Mouse (Mus musculus) macrophage (primary cell): Measurements from ENCODE around the gene Arl1. TPM values are rescaled to one million over a fixed set of nuclear protein-coding genes. Genes with fewer than 3 reads are reported as not detected.
"Not testable (repeated sequence)": the region's sequence is repeated elsewhere in the genome, so short reads cannot be mapped to it uniquely, and the experiment has no call there.

Experiments used
- H3K27ac ChIP-seq: fragments of 350-480 bp; formaldehyde crosslinking; 2 replicates; pipeline ENCODE4 v1.9.0; 2021
- H3K36me3 ChIP-seq: fragments of 350-480 bp; formaldehyde crosslinking; 2 replicates; pipeline ENCODE4 v1.9.0; 2021; ENCODE audit errors: inconsistent target
- H3K4me3 ChIP-seq: fragments of 350-480 bp; formaldehyde crosslinking; 2 replicates; pipeline ENCODE4 v1.9.0; 2021; ENCODE audit errors: inconsistent target
- H3K79me2 ChIP-seq: fragments of 350-480 bp; formaldehyde crosslinking; 2 replicates; pipeline ENCODE4 v1.9.0; 2021; ENCODE audit errors: inconsistent target
- whole genome bisulfite sequencing: methylation state at CpG from one replicate; pipeline ENCODE4 v1.1.7; 2026; ENCODE audit warnings: inconsistent platforms; ENCODE audit not compliant: missing documents; 5-methylcytosine and 5-hydroxymethylcytosine counted together
- polyA plus RNA-seq: library from polyadenylated mRNA; stranded (reverse); fragments of 250-400 nt; gene quantifications from 3 replicates; pipeline ENCODE4 v1.2.4, GENCODE M21; 2018; ENCODE audit warnings: inconsistent platforms

Gene Arl1
- polyA plus RNA-seq, 1 experiment from 2014 or later, result 119 TPM

DNA sequence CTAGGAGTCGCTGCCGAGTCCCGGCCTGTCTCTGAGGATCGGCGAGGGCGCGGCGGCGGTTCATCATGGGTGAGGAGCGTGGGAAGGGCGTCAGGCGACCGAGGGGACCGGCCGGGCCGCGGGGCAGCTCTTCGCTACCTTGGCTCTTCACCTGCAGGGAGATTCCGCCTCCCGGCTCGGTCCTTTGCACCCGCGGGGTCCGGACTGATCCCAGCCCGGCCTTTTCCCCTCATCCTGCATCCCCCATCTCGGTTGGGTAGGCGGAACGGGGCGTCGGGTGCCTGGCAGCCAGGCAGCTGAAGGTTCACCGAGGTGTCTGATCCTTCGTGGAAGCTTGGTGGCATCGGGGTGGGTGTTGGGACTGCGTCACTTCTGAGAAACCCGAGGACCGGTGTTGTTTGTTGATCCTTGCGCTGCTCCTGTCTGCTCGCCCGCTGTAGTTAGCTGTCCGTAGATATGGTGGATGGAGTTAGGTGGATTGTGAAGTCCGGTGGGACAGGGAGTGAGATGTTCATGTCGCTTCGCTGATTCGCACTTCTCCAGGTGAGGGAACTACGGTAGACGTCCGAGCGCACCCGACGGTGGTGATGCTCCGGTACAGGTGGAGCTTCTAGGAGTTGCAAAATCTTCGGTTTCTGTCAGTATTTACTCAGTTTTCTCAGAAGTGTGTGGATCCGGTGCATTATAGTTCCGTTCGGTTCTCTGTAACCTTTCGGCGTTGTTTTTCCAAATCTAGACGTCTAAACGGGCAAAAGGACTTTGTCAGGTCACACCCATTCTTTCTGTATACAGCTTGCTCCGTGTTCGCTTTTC lies 1.0 kb downstream of the Arl1 start:
- WGBS, result 1% methylated on average over 61 of the region's 61 CpGs
- peaks cover 49% of the 10 kb centered on the region for H3K79me2 ChIP-seq
- peak overlapping the region; percentile 28 for H3K27ac ChIP-seq
- peaks cover 9% of the 10 kb centered on the region; the same call in 1 of the 2 replicates for H3K36me3 ChIP-seq
- H3K4me3 ChIP-seq, result peak overlapping the region; percentile 97

DNA sequence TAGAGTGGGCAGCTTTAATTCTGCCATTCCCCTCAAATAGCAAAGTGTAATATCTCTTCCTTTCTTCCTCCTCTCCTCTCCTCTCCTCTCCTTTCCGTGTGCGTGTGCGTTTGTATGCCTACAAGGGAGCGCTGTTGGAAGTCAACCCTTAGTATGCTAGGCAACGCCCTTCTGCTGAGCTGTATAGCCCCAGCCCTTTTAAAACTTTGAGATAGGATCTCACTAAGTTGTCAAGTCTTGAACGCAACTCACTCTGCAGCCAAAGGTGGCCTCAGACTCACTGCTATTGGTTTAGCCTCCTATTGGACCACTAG lies 1.6 kb downstream of the Arl1 start:
- Histone ChIP-seq H3K79me2 (peaks cover 49% of the 10 kb centered on the region), H3K27ac (0 out of 2 replicates have a peak overlapping the region, but pooled peaks have one; percentile 28), H3K36me3 (peaks cover 15% of the 10 kb centered on the region), H3K4me3 (peak overlapping the region; percentile 97)
- WGBS, result 16% methylated on average over 6 of the region's 6 CpGs

DNA sequence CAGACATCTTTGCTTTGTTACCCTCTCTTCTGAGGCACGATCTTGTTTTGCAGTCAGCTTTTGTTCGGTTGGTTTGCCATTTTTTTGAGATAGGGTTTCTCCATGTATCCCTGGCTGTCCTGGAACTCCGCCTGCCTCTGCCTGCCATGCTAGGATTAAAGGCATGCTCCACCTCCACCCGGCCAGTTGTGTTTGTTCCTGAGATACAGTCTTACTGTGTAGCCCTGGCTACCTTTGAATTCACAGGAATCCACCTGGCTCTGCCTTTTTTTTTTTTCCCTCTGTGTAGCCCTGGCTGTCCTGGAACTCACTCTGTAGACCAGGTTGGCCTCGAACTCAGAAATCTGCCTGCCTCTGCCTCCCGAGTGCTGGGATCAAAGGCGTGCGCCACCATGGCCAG lies 8.4 kb downstream of the Arl1 start:
- H3K36me3 ChIP-seq, result peaks cover 41% of the 10 kb centered on the region
- H3K4me3 ChIP-seq, result not testable (repeated sequence)
- 94% methylated on average over 8 of the region's 8 CpGs for WGBS

DNA sequence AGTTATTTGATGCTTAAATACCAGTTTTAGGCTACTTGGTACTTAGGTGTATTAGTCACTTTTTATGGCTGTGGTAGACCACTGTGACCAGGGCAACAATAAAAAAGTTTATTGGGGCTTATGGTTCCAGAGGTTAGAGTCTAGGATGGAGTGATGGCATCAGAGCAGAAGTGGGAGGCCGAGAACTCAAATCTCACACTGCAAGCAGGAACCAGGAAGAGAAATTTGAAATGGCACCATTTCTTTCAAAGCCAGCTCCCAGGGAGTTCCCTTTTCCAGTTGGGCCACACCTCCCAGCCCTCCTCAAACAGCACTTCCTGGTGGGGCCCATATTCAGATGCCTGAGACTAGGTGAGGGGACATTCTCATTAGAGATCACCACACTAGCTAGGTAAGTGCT lies 9.2 kb downstream of the Arl1 start:
- Histone ChIP-seq H3K27ac (no peak overlapping the region), H3K79me2 (peaks cover 15% of the 10 kb centered on the region), H3K4me3 (no peak overlapping the region), H3K36me3 (peaks cover 45% of the 10 kb centered on the region)
- WGBS, result 100% methylated on average over 1 of the region's 1 CpGs

More for the DNA sequence above, 8.4 kb downstream of the Arl1 start:
- peaks cover 22% of the 10 kb centered on the region for H3K79me2 ChIP-seq
- not testable (repeated sequence) for H3K27ac ChIP-seq

DNA sequence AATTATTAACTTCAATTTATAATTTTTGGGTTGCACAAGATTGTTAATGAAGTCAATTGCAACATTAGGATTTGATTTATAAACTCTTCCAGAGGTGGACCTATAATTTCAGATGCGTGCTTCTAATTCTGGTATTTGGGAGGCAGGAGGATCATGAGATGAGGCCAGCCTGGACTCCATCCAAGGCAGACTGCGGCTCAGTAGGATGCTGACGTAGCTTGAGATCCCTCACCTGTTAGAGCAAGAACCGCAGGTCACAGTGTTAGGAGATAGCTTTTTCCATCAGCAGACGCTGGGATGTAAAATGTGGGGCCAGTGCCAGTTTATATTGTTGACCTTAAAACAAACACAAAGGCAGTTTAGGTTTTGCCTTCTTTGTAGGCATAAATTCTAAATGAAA lies 10.1 kb downstream of the Arl1 start:
- H3K27ac ChIP-seq, result no peak overlapping the region
- H3K36me3 ChIP-seq, result peaks cover 49% of the 10 kb centered on the region
- 98% methylated on average over 5 of the region's 5 CpGs for WGBS
- peaks cover 5% of the 10 kb centered on the region; the same call in 1 of the 2 replicates for H3K79me2 ChIP-seq
- no peak overlapping the region for H3K4me3 ChIP-seq

DNA sequence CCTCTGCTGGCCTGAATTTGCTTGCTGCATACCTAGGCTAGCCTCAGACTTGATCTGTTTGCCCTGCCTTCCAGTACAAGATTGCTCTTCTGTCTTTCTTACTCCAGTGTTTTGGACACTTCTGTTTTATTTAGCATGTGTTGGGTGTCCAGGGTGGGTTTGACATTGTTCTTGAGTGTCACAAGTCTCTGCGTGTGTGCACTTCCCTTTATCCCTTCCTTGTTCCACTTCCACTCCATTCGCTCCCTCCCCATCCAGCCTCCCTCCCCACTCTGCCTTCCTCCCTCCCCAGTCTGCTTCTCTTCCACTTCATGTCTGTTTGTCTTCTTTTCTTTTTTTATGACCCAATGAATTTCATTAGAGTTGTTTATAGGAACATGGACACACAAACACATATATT lies 10.8 kb downstream of the Arl1 start:
- WGBS, result 43% methylated on average over 2 of the region's 2 CpGs

DNA sequence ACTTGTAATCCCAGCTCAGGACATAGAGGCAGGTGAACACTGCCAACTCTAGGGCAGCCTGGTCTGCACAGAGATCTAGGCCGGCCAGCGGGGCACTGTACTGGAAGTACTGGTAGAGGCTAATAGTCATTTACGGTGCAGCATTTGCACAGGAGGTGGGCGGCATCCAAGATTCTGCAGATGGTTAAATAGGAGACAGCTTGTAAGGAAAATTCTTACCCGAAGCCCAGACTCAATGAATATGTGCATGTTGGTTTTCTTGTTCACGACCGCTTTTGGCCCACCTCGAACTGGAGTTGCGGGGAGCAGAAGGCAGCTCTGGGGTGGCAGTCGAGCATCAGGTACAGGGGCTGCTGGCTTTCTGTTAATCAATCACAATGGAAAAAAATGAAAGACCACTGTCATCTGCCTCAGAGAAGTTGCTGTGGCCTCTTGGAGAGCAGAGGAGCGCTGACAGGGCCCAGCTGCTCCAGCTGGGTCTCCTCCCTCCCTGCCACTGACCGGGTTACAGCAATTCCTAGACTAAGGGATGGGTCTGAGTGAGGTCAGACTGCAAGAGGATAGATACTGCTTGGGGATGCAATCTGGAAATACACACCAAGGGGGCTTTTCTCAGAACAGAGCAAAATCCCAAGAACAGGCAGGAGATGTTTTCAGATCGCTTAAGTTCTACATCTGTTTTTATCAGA lies 31.0 kb downstream of the Arl1 start:
- Histone ChIP-seq H3K79me2 (no peaks in the 10 kb centered on the region), H3K36me3 (peaks cover 44% of the 10 kb centered on the region; the same call in 1 of the 2 replicates), H3K27ac (no peak overlapping the region), H3K4me3 (no peak overlapping the region)
- 96% methylated on average over 13 of the region's 13 CpGs for WGBS

More for the DNA sequence above, 10.8 kb downstream of the Arl1 start:
- Histone ChIP-seq H3K4me3 (no peak overlapping the region), H3K27ac (no peak overlapping the region), H3K79me2 (no peaks in the 10 kb centered on the region), H3K36me3 (peaks cover 46% of the 10 kb centered on the region)

DNA sequence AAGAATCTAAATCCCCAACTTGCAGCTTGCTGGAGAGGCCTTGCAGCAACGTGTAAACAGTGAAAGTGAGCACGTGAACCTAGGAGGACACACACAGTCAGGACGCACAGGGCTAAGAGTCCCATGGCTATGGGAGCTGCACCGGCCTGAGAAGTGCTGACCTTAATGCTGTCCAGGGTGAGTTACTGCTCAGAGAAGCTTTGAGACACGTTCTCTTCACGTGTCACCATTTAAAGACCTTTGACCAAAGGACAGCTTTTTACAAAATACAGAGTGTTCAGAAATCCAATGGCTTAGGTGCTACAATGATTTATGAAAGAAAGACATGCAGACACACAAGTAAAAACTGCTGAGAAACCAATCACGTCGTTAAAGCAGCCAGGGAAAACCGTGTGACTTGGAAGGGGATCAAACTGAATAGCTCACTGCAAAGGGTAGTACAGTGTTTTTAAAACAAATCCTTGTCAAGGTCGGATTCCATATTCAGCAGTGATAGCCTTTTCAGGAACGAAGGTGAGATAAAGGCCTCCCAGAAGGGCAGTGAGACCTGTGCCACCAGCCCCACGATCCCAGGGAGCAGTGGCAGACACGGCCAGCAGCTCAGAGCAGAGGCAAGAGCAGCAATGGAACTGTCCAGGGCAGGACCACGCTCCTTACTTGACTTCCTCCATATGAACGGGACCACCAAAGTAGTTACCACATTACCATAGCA lies 34.9 kb downstream of the Arl1 start:
- H3K79me2 ChIP-seq, result no peaks in the 10 kb centered on the region
- H3K27ac ChIP-seq, result no peak overlapping the region
- H3K36me3 ChIP-seq, result peaks cover 41% of the 10 kb centered on the region; the same call in 1 of the 2 replicates
- no peak overlapping the region for H3K4me3 ChIP-seq
- WGBS, result 94% methylated on average over 15 of the region's 15 CpGs

DNA sequence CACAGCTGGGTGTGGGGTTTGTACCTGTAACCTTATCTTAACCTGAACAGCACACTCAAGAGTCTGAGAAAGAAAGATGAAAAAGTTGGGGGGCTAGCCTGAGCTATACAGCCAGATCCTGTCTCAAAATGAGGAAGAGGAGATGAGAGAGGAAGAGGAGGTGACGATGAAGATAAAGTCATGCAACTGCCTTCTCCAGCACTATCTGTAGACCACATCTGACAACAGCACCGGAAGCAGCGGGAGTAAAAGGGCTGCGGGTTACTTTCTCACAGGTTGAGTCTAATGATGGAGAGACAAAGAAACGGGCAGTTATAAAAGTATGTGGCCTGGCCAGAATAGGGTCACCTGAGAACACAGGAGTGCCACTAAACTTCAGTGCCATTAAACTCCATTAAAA lies 38.3 kb downstream of the Arl1 start:
- Histone ChIP-seq H3K79me2 (no peaks in the 10 kb centered on the region), H3K4me3 (no peak overlapping the region), H3K36me3 (peaks cover 45% of the 10 kb centered on the region; the same call in 1 of the 2 replicates), H3K27ac (no peak overlapping the region)
- 71% methylated on average over 5 of the region's 5 CpGs for WGBS

DNA sequence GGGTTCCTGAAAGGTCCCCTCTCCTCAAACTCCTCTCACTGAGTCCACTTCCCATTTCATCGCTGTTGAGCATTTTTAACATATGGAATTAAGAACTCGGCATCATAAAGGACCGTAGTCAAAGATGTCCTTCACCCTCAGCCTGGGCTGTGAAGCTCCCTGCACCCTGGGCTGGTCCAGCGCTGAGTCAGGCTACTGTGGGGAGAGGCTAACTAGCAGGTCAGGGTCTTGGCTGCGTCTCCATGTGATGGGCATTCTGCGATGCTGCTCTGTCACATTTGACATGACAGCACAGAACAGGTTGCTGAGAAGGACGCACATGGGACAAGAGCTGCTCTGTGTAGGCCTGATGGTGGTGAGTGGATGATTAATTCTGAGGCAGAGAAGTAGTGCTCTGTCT lies 39.0 kb downstream of the Arl1 start:
- Histone ChIP-seq H3K36me3 (peaks cover 44% of the 10 kb centered on the region; the same call in 1 of the 2 replicates), H3K4me3 (no peak overlapping the region), H3K27ac (no peak overlapping the region), H3K79me2 (no peaks in the 10 kb centered on the region)
- 97% methylated on average over 7 of the region's 7 CpGs for WGBS

DNA sequence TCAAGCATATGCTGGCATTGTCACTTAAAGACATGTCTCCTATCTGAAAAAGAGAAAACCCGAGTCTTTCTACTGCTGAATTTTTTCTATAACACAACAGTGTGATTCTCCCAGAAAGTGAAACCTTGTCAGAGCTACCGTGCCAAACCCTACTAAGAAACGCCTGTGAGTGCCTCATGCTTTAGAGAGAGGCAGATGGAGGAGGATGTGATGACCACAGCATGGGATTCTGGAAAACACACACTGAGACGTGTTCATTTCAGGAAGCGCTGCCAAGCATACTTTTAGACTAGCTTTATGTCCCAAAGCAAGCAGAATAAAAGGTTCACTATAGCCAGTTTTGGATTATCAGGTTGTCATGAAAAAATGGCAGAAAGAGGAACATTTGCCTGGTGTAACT lies 42.3 kb downstream of the Arl1 start:
- H3K36me3 ChIP-seq, result peaks cover 46% of the 10 kb centered on the region
- 90% methylated on average over 2 of the region's 5 CpGs for WGBS
- not testable (repeated sequence) for H3K79me2 ChIP-seq, H3K27ac ChIP-seq, H3K4me3 ChIP-seq

DNA sequence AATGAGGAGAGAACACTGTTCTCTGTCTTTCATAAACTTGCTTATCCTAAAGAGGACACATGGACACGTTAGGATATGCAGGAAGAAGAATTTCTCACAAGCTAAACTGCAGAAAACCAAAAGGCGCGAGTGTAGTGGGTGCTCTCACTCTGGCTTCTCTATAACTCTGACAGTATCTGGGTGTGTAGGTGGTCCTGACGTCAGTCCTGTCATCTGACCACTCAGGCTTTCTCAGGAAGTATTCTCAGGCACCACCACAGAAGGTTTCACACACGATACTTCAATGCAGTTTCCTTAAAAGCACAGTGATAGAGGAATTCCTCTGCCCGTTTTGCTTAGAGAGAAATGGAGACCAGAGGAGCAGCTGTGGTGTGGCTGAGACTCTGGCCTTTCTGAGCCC lies 45.5 kb downstream of the Arl1 start:
- 92% methylated on average over 6 of the region's 6 CpGs for WGBS
- Histone ChIP-seq H3K27ac (no peak overlapping the region), H3K36me3 (peaks cover 33% of the 10 kb centered on the region), H3K4me3 (no peak overlapping the region), H3K79me2 (no peaks in the 10 kb centered on the region)

DNA sequence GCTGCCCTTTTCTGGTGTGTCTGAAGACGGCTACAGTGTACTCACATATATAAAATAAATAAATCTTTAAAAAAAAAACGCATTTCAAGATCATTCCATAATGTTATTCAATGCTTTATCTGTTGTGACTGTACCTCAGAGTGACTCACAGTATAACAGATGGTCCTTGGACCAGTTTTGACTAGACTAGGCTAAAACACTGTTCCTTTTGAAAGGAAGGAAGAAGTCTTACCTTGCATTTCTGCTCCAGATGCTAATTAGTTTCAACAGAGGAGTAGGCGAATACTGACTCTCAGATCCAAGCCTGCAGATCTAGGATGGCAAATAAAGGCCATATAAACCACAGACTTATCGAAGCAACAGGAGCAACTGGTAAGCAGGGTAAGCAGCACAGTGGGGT lies 50.1 kb downstream of the Arl1 start:
- no peaks in the 10 kb centered on the region for H3K79me2 ChIP-seq
- peaks cover 20% of the 10 kb centered on the region for H3K36me3 ChIP-seq
- H3K4me3 ChIP-seq, result no peak overlapping the region
- H3K27ac ChIP-seq, result no peak overlapping the region
- WGBS, result 90% methylated on average over 4 of the region's 4 CpGs

DNA sequence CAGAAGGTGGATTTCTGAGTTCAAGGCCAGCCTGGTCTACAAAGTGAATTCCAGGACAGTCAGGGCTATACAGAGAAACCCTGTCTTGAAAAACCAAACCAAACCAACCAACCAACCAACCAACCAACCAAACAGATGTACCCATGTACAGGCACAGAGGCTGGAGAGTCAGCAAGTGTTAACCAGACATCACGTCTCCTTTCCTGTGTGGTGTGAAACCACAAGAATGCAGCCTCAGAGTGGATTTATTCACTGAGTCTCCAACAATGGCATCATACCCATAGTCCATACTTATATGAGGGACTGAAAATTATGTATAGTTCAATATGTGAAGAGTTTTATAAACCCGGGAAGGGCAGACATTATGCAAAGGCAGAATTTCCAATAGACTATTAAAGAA lies 52.5 kb downstream of the Arl1 start:
- H3K4me3 ChIP-seq, H3K79me2 ChIP-seq, H3K27ac ChIP-seq: not testable (repeated sequence)
- H3K36me3 ChIP-seq, result peaks cover 15% of the 10 kb centered on the region
- WGBS, result 95% methylated on average over 2 of the region's 2 CpGs

DNA sequence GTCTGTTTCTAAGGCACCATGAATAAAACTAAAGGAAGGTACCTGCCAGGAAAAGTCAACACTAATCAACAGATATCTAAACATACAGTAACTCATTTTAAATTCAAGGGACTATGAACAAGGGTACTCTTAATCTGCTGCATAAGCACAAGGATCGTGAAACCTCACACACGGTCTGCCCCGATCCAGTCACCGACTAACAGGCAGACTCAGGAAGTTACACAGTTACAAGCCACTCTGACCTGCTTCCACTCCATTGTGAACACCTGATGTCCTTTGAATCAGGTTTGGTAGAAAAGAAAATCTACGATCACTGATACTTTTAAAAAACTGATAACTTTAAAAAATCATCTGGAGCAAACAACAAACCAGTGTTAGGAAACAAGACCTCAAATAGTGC lies 53.3 kb downstream of the Arl1 start:
- Histone ChIP-seq H3K4me3 (no peak overlapping the region), H3K79me2 (no peaks in the 10 kb centered on the region), H3K27ac (no peak overlapping the region), H3K36me3 (peaks cover 14% of the 10 kb centered on the region)
- 96% methylated on average over 5 of the region's 5 CpGs for WGBS
